Mouse (Mus musculus): ENCODE measurements around the gene Pdlim4.
"Not testable (repeated sequence)": the region's sequence is repeated elsewhere in the genome, so short reads cannot be mapped to it uniquely, and the experiment has no call there.

Gene Pdlim4

DNA sequence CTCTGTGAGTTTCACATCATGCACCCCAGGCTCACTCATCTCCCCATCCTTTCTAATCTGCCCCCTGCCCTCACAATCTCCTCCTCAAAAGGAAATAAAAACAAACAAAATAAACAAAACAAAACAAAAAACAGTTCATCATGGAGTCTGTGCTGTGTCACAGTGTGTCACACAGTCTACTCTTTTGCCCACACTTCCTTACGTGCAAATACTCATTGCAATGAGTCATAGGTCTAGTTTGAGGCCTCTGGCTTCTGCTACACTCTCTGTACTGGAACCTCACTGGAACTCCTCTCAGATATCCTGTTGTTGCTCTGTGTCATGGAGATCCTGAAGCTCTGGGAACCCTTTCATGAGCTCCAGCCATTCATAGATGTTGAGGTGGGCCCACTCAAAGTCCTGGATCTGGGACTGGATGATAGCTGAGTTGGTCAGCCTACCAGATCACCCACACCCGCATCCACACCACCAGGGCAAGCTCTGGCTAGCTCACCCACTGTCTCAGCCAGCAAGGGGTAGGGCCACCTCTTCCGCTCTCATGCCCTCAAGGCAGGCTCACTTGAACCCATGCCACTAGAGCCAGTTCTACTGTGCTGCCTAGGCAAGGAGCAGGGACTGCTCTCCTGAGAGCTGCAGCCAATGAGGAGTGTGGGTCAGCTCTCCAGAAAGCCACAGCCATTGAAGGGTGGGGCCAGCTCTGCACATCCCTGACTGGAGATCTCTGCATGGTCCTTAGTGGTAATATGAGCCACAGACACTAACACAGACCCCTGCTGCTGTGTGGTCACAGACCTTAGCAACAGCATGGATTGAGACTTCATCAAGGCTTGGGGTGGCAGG lies 49.7 kb downstream of the Pdlim4 start:
- no peak for DNase-seq (ENCODE audit: low read depth, low spot score)

DNA sequence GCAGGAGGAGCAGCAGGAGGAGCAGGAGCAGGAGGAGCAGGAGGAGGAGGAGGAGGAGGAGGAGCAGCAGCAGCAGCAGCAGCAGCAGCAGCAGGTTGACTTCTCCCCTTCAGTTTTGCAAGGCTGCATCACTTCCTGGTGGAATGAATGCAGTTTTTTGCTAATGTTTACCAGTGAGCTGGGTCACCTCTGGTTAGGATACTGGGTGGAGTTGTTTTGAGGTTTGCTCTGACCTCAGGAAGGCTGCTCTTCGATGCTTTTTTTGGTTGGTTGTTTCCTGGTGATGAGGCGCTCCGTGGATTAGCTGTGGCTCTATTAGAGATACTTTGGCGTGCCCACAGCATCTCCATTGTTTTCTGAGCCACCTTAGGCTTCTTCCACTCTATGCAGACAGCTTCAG lies 51.2 kb downstream of the Pdlim4 start:
- DNase-seq (ENCODE audit: low read depth, low spot score): no peak

DNA sequence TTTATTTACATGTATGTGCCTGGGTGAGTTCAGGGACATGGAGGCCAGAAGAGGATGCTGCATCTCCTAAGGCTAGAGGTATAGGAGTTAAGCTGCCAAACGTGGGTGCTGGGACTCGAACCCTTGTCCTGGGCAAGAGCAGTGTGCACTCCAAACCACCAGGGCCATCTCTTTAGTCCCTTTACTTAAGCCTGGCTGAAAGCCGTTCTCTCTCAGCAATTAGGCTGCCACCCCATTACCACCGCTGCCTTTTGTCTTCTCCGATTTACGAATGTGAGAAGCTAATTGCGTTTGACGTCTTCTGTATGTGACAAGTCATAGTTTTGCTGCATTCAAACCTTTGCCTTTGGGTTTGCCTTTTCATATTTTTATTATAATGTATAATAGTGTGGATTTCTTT lies 52.8 kb downstream of the Pdlim4 start:
- DNase-seq (ENCODE audit: low read depth, low spot score): no peak

DNA sequence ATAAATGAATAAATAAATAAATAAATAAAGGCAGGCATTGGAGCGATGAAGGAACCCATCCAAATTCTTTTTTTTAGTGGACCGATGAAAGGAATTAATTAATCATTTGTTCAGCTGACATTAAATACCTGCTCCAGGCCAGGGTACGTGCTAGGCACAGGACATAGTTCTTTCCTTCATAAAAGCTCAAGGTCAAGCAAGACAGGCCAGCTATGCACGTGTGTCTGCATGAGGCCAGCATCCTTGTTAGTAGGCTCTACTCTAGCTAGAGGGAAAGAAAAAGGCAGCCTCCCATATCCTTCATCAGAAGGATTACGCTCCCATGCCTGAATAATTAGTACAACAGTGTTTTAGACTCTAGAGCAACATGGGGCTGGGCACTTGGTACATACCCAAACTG lies 55.9 kb downstream of the Pdlim4 start:
- no peak for DNase-seq (ENCODE audit: low read depth, low spot score)

DNA sequence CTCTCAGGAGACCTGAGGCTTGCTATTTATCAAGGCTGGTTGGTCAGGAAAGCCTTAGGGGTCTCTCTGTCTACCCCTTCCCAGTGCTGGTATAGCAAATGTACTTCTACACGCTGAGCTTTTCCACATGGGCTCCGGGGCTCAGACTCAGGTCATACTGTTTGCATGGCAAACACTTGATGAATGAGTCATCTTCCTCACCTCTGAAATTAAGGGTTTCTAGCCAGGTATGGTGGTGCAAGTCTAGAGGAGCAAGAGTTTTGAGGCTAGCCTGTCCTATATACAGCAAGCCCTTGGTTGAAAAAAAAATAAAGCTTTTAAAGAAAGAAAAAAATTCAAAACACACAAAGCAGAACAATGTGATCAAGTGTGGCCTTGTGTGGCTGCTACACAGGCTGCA lies 57.6 kb downstream of the Pdlim4 start:
- no peak for DNase-seq (ENCODE audit: low read depth, low spot score)

DNA sequence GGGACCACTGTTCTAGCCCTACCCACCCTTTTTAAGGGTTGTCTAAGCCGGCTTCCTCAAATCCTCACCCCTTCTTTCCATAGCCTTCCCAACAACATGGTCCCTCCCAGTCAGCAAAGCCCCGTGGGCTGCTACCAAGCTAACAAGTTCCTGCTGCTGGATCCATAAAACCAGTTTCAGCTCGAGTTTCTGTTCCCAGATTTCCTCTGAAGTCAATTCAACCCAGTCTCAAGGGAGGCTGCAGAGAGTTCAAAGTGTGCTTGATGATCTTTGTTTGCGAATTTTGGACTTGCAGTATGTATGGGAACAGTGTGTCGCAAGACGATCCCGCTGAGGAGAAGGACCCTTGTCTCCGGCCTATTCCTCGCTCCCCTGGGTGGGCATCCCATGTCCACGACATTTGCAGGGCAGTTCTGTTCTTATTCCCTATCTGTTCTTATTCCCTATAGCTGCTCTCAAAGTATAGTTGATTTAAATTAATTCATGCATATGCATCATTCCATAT lies 60.3 kb downstream of the Pdlim4 start:
- DNase-seq (ENCODE audit: low read depth, low spot score): peak; percentile 27

DNA sequence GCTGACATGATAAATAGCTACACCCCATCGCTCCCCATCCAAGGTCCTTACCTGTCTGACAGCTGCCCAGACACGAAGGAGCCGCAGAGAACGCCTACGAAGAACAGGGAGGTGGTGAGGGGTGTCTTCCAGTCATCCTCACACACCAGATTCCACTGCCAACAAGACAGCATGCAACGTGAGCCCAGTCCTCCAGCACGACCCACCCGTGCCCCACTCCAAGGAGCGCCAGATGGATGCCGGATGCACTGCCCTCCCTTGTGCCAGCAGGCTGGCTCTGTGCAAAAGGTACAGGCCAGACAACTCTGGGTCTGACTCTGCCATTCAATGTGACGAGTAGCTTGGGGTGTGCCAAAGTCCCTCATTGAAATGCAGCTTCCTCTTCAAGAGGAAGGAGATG lies 61.1 kb downstream of the Pdlim4 start:
- DNase-seq (ENCODE audit: low read depth, low spot score): no peak

DNA sequence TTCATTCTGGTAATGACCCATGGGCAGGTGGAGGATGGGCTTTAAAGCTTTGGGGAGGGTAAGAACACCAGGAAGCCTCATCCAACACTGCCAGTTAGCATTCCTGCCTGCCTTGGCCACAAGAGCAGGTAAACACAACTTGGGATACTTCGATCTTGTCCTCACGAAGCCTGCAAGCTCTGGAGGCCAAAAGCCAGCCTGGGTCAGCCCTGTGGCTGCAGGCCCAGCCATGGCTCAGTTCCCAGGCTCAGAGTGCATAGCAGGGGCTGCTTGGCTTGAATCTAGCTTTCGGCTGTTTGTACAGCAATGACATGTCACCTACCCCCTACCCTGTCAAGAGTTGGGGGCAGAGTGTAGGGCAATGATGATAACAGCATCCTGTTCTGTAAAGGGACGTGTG lies 61.9 kb downstream of the Pdlim4 start:
- no peak for DNase-seq (ENCODE audit: low read depth, low spot score)

DNA sequence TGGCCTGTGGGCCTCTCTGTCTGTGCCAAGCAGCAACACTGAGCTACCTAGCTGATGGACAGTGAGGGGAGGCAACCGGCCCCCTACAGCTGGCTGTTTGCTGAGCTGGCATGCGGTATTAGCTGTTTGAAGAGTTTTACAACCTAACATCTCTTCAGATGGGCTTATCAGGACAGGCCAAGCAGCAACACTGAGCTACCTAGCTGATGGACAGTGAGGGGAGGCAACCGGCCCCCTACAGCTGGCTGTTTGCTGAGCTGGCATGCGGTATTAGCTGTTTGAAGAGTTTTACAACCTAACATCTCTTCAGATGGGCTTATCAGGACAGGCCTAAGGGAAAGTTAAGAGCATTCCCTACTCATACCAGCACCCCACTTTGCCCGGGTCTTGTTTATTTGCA lies 62.5 kb downstream of the Pdlim4 start:
- not testable (repeated sequence) for DNase-seq (ENCODE audit: low read depth, low spot score)
